16 mouse cellular contexts compared by ENCODE assay signal in genomic region chr8:60195641-60196040, GRCm38 (mm10).
"Had no signal": no experiment of that assay in that cellular context is flagged by ENCODE, and none has a peak within 500 bp of the region (broad histone marks: within the 10 kb centered on the region; RNA-seq: fewer than 3 reads in every experiment).

No protein-coding gene starts in this region.

- H3K27ac ChIP-seq: lung, embryonic 15.5 days; macrophage; midbrain, embryonic 13.5 days; midbrain, embryonic 15.5 days; neural tube, embryonic 12.5 days had no signal

- H3K27me3 ChIP-seq: lung, embryonic 15.5 days; megakaryocyte, embryonic 14.5 days; midbrain, embryonic 13.5 days; midbrain, embryonic 15.5 days; neural tube, embryonic 12.5 days had no signal

- H3K4me1 ChIP-seq: lung, embryonic 15.5 days; megakaryocyte, embryonic 14.5 days; midbrain, embryonic 13.5 days; midbrain, embryonic 15.5 days; neural tube, embryonic 12.5 days had no signal

- H3K36me3 ChIP-seq: lung, embryonic 15.5 days; midbrain, embryonic 13.5 days; midbrain, embryonic 15.5 days; neural tube, embryonic 12.5 days had no signal

- ATAC-seq: liver, postnatal 0 days; lung, postnatal 0 days; midbrain, embryonic 13.5 days; midbrain, embryonic 15.5 days had no signal

- DNase-seq: liver, postnatal 0 days; lung, adult 2 months; lung, postnatal 14 days; lung, postnatal 36 days; right cerebral cortex, postnatal 14 days; spleen, adult 18-20 months; thymus, adult 18-20 months; thymus, postnatal 14 days; thymus, postnatal 36 days had no signal

- H3K4me3 ChIP-seq: lung, embryonic 15.5 days; megakaryocyte, embryonic 14.5 days; midbrain, embryonic 13.5 days; midbrain, embryonic 15.5 days; neural tube, embryonic 12.5 days had no signal
